Mouse (Mus musculus) kidney, postnatal 36 days (tissue): ENCODE data around the gene Cpeb3.
"Not testable (repeated sequence)": the region's sequence is repeated elsewhere in the genome, so short reads cannot be mapped to it uniquely, and the experiment has no call there.

Experiments
- DNase-seq, 2 experiments: peaks; one replicate each; pipeline ENCODE4 v3.0.0; 2021 to 2022; ENCODE audit warnings: mixed read lengths in 2 of 2

Cpeb3 gene

DNA sequence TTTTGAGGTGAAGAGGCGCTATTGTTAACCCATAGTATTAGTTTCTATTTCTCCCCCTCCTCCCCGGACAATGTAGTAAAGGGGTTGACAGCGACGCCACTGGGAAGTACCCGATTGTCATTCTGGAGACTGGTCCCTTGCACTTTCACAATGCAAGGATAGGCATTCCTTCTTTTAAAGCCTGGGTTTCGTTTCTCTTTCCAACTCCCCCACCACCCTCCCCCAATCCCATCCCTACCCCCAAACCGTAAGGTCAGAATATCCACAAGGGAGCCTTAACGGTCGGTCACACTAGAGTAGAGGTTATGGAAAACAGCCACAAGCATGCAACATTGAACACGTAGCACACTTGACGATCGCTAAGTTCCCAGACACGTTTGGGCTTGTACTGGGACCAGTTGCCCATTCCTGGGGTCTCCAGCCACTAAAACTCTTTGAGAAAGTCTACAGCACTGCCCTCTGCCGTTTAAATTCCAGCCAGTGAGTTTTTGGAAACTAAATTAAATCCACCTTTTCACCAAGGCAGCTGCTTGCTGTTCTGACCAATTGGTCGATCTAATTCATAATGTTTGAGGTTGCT is at the start of gene Cpeb3:
Gene Cpeb3 (minus strand): TSS at position 426 of the 580 bp plus-strand sequence.
- peak; percentile 35 to 65 for DNase-seq

DNA sequence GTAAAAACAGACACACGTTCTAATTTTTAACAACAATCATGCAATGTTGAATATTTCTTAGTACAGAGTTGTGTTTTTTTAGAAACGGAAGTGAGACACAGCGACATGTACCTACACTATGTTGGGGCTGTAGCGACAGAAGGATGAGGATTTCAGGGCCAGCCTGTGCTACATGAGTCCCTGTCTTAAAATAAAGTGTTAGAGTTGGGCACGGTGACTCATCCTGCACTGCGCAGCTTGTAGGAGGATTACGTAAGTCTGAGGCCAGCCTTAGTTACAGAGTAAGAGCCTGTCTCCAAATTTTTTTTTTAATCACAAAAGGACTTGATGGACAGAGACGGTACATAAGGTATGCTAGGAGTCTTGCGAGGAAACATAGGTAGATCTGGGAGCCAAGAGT is 46.9 kb upstream of the Cpeb3 start:
- no peak for DNase-seq

GRCm38 (mm10) chr19:37252104-37252503 is 43.7 kb upstream of the Cpeb3 start:
- no peak for DNase-seq

DNA sequence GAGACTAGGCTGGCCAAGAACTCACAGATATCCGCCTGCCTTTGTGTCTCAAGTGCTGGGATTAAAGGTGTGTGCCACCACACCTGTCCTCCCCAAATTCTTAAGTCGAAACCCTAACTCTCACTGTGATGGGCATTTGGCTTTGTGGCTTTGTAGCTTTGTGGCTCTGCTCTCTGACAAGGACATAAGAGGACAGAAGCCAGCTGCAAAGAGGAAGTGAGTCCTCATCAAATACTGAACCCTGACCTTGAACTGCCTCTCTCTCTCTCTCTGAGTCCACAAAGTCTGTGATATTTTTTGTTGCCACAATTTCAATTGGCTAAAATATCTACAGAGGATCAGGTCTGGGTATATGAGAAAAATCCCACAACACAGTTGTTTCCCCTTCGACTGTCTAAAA is 39.8 kb upstream of the Cpeb3 start:
- no peak for DNase-seq

GRCm38 (mm10) chr19:37246859-37247258 is 38.5 kb upstream of the Cpeb3 start:
- DNase-seq, result no peak

GRCm38 (mm10) chr19:37242707-37243106 is 34.3 kb upstream of the Cpeb3 start:
- DNase-seq, result no peak

DNA sequence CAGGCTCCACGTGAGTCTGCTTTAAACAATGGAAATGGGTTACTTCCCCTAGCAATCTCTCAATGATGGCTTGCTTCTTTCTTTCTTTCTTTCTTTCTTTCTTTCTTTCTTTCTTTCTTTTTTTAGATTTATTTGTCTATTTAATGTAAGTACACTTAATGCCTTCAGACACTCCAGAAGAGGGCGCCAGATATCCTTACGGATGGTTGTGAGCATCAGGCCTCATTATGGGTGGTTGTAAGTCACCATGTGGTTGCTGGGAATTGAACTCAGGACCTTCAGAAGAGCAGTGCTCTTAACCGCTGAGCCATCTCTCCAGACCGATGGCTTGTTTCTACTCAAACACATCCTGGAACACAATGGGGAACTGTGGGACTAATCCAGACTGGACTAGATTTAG is 32.8 kb upstream of the Cpeb3 start:
- DNase-seq, result peak in 1 of 2 experiments; percentile 35

- DNase-seq, result peak; percentile 20 to 65
Measured at GRCm38 (mm10) chr19:37239096-37239495, 30.7 kb upstream of the Cpeb3 start.

GRCm38 (mm10) chr19:37238651-37239050 is 30.2 kb upstream of the Cpeb3 start:
- peak in 1 of 2 experiments; percentile 2 for DNase-seq

DNA sequence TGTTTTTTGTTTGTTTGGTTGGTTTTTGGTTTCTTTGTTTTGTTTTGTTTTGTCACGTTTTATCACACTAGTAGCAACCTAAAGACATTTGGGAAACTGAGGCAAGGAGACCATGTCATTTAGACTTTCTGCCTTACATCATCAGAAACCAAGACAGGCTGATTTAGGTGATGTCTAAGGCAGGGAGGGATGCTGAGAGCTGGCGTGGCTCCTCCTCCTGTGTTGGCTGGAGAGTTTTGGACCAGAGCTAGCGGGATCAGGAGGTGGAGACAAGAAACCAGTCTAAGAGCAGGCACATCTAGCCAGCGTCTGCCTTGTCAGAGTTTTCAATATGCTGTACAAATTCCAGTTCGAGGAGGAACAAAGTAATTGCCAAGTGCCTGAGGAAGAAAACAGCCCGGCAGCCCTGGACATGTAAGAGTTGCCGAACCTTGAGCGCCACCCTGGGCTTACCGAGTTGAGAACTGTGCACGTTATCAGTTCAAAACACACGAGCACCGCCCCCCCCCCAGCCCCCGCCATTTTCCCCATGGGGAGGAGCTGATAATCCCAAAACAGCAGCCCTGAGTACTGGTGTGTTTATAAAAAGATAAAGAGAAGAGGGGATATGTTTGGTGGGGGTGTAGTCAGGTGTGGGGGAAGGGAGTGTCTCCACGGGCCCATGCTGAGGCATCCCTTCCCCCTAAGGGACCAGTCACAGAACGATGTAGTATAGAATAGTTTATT is 29.5 kb upstream of the Cpeb3 start:
- DNase-seq, result no peak

GRCm38 (mm10) chr19:37237306-37237705 is 28.9 kb upstream of the Cpeb3 start:
- no peak for DNase-seq

DNA sequence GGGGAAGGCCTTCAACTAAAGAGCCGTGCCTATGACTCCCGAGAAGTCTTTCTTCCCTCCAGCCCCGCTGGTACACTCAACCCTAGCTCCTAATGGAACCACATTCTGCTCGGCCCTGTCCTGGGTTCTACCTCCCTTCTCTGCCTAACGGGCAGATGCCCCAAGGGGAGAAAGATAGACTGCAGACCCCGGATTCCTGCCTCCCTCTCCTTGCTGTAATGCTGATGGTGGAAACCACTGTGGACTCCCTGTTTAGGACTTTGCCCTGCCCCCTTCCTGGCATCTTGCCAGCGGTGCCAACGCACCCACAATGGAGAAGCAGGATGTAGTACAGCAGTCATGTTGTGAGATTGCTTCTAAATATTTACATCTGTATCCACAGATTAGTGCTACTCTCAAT is 27.4 kb upstream of the Cpeb3 start:
- DNase-seq, result peak in 1 of 2 experiments; percentile 23

DNA sequence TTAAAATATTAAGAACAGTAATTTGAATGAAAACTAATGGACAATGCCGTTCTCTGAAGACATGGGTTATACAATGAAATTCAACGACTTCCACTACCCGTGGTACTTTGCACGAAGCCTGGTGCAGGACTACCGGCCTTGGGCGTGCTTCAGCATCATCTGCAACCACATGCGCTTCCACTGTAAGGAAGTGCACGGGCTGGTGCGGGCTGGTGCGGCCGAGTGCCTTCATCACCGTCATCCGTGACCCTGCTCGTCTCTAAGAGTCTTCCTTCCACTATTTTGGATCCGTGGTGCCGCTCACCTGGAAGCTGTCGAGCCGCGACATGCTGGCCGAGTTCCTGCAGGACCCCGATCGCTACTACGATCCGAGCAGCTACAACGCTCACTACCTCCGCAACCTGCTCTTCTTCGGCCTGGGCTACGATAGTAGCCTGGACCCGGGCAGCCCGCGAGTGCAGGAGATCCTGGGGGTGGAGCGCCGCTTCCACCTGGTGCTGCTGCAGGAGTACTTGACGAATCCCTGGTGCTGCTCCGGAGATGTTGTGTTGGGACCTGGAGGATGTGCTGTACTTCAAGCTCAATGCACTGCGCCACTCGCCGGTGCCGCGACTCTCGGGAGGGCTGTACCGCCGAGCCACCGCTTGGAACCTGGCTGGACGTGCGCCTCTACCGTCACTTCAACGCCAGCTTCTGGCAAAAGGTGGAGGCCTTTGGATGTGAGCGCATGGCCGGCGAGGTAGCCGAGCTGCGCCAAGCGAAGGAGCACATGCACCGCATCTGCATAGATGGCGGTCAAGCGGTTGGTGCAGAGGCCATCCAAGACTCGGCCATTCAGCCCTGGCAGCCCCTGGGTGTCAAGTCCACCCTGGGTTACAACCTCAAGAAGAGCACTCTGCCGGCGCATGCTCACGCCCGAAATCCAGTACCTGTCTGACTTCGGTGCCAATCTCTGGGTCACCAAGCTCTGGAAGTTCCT is 25.4 kb upstream of the Cpeb3 start:
- DNase-seq, result peak; percentile 14 to 43

DNA sequence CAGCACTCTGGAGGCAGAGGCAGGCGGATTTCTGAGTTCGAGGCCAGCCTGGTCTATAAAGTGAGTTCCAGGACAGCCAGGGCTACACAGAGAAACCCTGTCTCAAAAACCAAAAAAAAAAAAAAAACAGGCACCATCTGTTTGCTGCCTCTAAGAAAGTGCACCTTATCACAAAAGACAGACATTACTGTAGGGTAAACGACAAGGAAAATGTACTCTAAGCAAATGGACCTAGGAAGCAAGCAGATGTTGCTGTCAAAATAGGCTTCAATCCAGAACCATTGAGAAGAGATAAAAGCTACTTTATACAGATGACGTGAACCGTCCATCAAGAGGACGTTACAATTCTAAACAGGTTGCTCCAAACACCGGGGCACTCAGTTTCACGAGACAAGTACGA is 24.2 kb upstream of the Cpeb3 start:
- not testable (repeated sequence) for DNase-seq

- no peak for DNase-seq
Measured at GRCm38 (mm10) chr19:37225197-37225862, 16.9 kb upstream of the Cpeb3 start.

DNA sequence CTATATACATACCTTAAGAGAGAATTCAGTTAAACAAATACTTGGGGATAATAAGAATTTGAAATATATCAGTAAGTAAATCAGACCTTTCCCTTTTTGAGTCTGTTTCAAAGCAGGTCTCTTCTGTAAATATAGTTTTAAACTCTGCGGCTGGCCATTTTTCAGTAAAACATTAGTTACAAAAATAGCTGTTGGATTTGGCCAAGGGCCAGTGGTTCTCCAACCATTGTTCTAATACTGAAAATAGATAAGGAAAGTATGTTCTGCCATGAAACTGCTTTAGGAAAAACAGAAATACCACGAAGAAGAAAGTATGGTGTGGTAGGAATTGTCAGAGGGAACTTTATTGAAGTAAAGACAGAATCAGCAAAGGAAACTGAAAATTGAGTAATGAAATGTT is 6.3 kb upstream of the Cpeb3 start:
- DNase-seq, result peak; percentile 32 to 58

- DNase-seq, result no peak
Measured at GRCm38 (mm10) chr19:37211416-37211815, 3.0 kb upstream of the Cpeb3 start.

DNA sequence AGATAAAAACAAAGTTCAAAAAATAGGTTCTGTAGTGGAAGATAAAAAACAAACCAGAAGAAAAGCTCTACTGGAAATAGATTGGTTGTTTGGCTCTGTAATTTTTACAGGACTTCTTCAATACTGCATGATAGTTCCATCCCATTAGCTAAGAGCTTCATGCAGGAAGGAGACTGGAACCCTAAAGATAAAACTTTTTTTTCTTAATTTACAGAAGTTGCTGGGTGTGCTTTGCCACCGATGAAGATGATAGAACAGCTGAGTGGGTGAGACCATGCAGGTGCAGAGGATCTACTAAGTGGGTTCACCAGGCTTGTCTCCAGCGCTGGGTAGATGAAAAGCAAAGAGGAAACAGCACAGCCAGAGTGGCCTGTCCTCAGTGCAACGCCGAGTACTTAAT is 2.1 kb upstream of the Cpeb3 start:
- no peak for DNase-seq

DNA sequence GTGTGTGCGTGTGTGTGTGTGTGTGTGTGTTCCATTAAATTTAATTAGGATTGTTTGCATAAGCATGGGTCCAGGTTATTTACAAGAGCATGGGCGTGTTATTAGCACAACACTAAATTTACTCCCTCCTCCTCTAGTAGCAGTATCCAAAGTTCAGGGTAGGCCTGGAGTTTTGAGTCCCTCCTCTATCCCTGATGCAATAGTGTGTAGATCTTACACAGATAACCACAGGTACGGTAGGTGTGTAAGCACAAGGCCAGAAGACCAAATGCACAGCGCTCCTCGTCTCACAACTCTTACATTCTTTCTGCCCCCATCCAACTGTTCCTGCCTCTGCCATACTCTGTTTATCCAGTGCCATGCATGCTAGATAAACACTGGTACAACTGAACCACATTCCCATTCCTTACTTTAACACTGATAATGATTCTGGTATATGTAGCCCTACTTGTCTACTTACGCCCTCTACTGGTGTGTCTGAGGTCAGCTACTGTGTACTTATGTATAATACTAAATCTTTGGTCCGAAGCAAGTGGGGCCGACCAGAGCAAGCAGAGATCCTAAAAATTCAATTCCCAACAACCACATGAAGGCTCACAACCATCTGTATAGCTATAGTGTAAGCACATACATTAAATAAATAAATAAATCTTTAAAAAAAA is 1.2 kb upstream of the Cpeb3 start:
- peak; percentile 11 to 28 for DNase-seq

- peak in 1 of 2 experiments; percentile 11 for DNase-seq
Measured at GRCm38 (mm10) chr19:37208986-37209385, 585 bp upstream of the Cpeb3 start.

GRCm38 (mm10) chr19:37207303-37208175 is 862 bp downstream of the Cpeb3 start, which contains the start of gene March5:
March5 (plus strand) TSS chr19:37207543.
- DNase-seq, result peak; percentile 94 to 95
